11 mouse cellular contexts compared by ENCODE assay signal in genomic region chr8:80611441-80611751, GRCm38 (mm10). TPM values are rescaled to one million over a fixed set of nuclear protein-coding genes. Genes with fewer than 3 reads are reported as not detected.
A peak's percentile ranks its signal among the peaks of the same experiment; 100 is the strongest.
DNase-seq lines count a peak whose midpoint lies in the region; ATAC-seq and TF ChIP-seq lines count a peak whose summit lies in the region.
"Had no signal": no experiment of that assay in that cellular context is flagged by ENCODE, and none has a peak within 500 bp of the region (broad histone marks: within the 10 kb centered on the region; RNA-seq: fewer than 3 reads in every experiment).

No protein-coding gene starts in this region.

- no peak for DNase-seq in layer of hippocampus, adult 2 months (ENCODE audit: low spot score in 2 of 2)
- no peak for DNase-seq in layer of hippocampus, postnatal 14 days (ENCODE audit: low spot score in 2 of 2)
- DNase-seq in right cerebral cortex, postnatal 14 days: peak; percentile 11
- DNase-seq in MN1 (ENCODE audit: low spot score): no peak
- DNase-seq in testis, postnatal 14 days (ENCODE audit: low spot score): no peak
- no peak for DNase-seq in cerebellum, postnatal 14 days
- DNase-seq: cerebellum, adult 11-12 months had no signal

- peak overlapping the region; percentile 57 for H3K4me2 ChIP-seq in embryonic facial prominence, embryonic 13.5 days
- H3K4me2 ChIP-seq in intestine, embryonic 15.5 days (replicated peaks): peak overlapping the region; percentile 43

- no peak for TF ChIP-seq CTCF in layer of hippocampus, adult 2 months (conservative IDR thresholded peaks at IDR 0.05)

- H3K27me3 ChIP-seq in embryonic facial prominence, embryonic 13.5 days: peaks cover 32% of the 10 kb centered on the region
- H3K27me3 ChIP-seq in intestine, embryonic 15.5 days (replicated peaks): peaks cover 19% of the 10 kb centered on the region

- 3% methylated on average over 12 of the region's 12 CpGs for WGBS in embryonic facial prominence, embryonic 13.5 days
- 5% methylated on average over 12 of the region's 12 CpGs for WGBS in intestine, embryonic 15.5 days

- ATAC-seq in embryonic facial prominence, embryonic 13.5 days (ENCODE audit: insufficient number of reproducible peaks, insufficient read depth, low FRiP score, low TSS enrichment, low read depth): no peak
- ATAC-seq in intestine, embryonic 15.5 days: no peak
- ATAC-seq: Patski had no signal

- no peaks in the 10 kb centered on the region for H3K36me3 ChIP-seq in embryonic facial prominence, embryonic 13.5 days
- no peaks in the 10 kb centered on the region for H3K36me3 ChIP-seq in intestine, embryonic 15.5 days

- H3K4me3 ChIP-seq in layer of hippocampus, adult 2 months: peak overlapping the region; percentile 40
- H3K4me3 ChIP-seq in embryonic facial prominence, embryonic 13.5 days: peak overlapping the region; percentile 31
- peak overlapping the region; percentile 10; the same call in 1 of the 2 replicates for H3K4me3 ChIP-seq in intestine, embryonic 15.5 days (replicated peaks)

- H3K4me1 ChIP-seq in embryonic facial prominence, embryonic 13.5 days: peaks cover 15% of the 10 kb centered on the region
- peaks cover 10% of the 10 kb centered on the region; the same call in 1 of the 2 replicates for H3K4me1 ChIP-seq in intestine, embryonic 15.5 days (replicated peaks)

- H3K9me3 ChIP-seq in embryonic facial prominence, embryonic 13.5 days: no peaks in the 10 kb centered on the region
- no peaks in the 10 kb centered on the region for H3K9me3 ChIP-seq in intestine, embryonic 15.5 days

- H3K9ac ChIP-seq in embryonic facial prominence, embryonic 13.5 days: no peak overlapping the region
- H3K9ac ChIP-seq in intestine, embryonic 15.5 days: no peak overlapping the region

- no peak overlapping the region for H3K27ac ChIP-seq in layer of hippocampus, adult 2 months
- no peak overlapping the region for H3K27ac ChIP-seq in embryonic facial prominence, embryonic 13.5 days
- H3K27ac ChIP-seq in intestine, embryonic 15.5 days: no peak overlapping the region

RNA-seq across cellular contexts. Expression of gene Frem3, which starts 0.5 kb away (rescaled TPM):
- 1 to 10 TPM; 1.7 to 1.8 TPM for total RNA-seq in layer of hippocampus, adult 2 months (2021)
- total RNA-seq in layer of hippocampus, postnatal 14 days (2021): 1 to 10 TPM; 1.0 to 1.1 TPM
- 0.03 and 0.07 TPM in 2 replicates for polyA plus RNA-seq in embryonic facial prominence, embryonic 13.5 days (2015; fragmentation: Nextera tagmentation; extraction: Ambion mirVana)
- 0.06 TPM in 2 replicates for polyA plus RNA-seq in intestine, embryonic 15.5 days (2015; fragmentation: Nextera tagmentation; extraction: Ambion mirVana)
- polyA plus RNA-seq: Patski; spleen, adult 2 months had no signal
